Mouse (Mus musculus) C2C12 (cell line): ENCODE data around the gene Rnase9. TPM values are rescaled to one million over a fixed set of nuclear protein-coding genes. Genes with fewer than 3 reads are reported as not detected.

Source experiments
- H3K27me3 ChIP-seq: one replicate; pipeline ENCODE4 v1.6.1; 2011; ENCODE audit not compliant: control insufficient read depth, insufficient read depth, insufficient read length
- H3K36me3 ChIP-seq: one replicate; pipeline ENCODE4 v1.6.1; 2011; ENCODE audit not compliant: control insufficient read depth, insufficient read depth
- H3K4me3 ChIP-seq: one replicate; pipeline ENCODE4 v1.5.1; 2011; ENCODE audit warnings: mild to moderate bottlenecking, control low read depth; ENCODE audit not compliant: poor library complexity, insufficient read depth, severe bottlenecking
- H3K79me2 ChIP-seq: one replicate; pipeline ENCODE4 v1.6.1; 2011; ENCODE audit not compliant: control insufficient read depth, insufficient read depth
- H3K79me3 ChIP-seq: one replicate; pipeline ENCODE4 v1.6.1; 2011; ENCODE audit warnings: low read depth, control low read depth
- H3ac ChIP-seq: one replicate; pipeline ENCODE3; 2011; ENCODE audit warnings: low read depth; ENCODE audit not compliant: control insufficient read depth, insufficient read length
- CEBPB ChIP-seq: IDR thresholded peaks from one replicate; pipeline ENCODE4 v1.6.1; 2011; ENCODE audit warnings: low read depth, mild to moderate bottlenecking, control low read depth, moderate library complexity
- CTCF ChIP-seq: IDR thresholded peaks from one replicate; pipeline ENCODE4 v1.5.1; 2011; ENCODE audit not compliant: control insufficient read depth, insufficient read depth, insufficient read length
- FOSL1 ChIP-seq: IDR thresholded peaks from one replicate; pipeline ENCODE4 v1.8.0; 2011; ENCODE audit warnings: mild to moderate bottlenecking, low read length; ENCODE audit not compliant: poor library complexity, insufficient read depth, severe bottlenecking
- MAX ChIP-seq: IDR thresholded peaks from one replicate; pipeline ENCODE4 v1.6.1; 2011; ENCODE audit warnings: mild to moderate bottlenecking, control low read depth
- MYOD1 ChIP-seq: IDR thresholded peaks from one replicate; pipeline ENCODE4 v1.6.1; 2011; ENCODE audit warnings: low read depth; ENCODE audit not compliant: control insufficient read depth, insufficient read length
- MYOG ChIP-seq: IDR thresholded peaks from one replicate; pipeline ENCODE4 v1.6.1; 2011; ENCODE audit not compliant: control insufficient read depth, insufficient read length; ENCODE audit errors: extremely low read depth
- USF1 ChIP-seq: IDR thresholded peaks from one replicate; pipeline ENCODE4 v1.6.1; 2011; ENCODE audit warnings: low read depth, mild to moderate bottlenecking, control low read depth, moderate library complexity
- polyA plus RNA-seq: library from polyadenylated mRNA; unstranded; fragments of >200 nt; fragmentation: generic; extraction: Trizol; gene quantifications from one replicate; pipeline ENCODE4 v1.2.1, GENCODE M21; 2012; ENCODE audit warnings: missing spikeins

The Rnase9 gene
- polyA plus RNA-seq, 1 experiment = not detected

GRCm38 (mm10) chr14:51054243-51055237 is 12.9 kb upstream of the Rnase9 start:
- H3K79me3 ChIP-seq = no peaks in the 10 kb centered on the region
- TF ChIP-seq USF1 (no peak), CEBPB (no peak), MYOD1 (no peak), MAX (no peak), MYOG (no peak), CTCF (no peak)
- H3K27me3 ChIP-seq = no peaks in the 10 kb centered on the region
- no peak overlapping the region for H3ac ChIP-seq
- H3K36me3 ChIP-seq = no peaks in the 10 kb centered on the region
- H3K4me3 ChIP-seq = no peak overlapping the region
- no peaks in the 10 kb centered on the region for H3K79me2 ChIP-seq

DNA sequence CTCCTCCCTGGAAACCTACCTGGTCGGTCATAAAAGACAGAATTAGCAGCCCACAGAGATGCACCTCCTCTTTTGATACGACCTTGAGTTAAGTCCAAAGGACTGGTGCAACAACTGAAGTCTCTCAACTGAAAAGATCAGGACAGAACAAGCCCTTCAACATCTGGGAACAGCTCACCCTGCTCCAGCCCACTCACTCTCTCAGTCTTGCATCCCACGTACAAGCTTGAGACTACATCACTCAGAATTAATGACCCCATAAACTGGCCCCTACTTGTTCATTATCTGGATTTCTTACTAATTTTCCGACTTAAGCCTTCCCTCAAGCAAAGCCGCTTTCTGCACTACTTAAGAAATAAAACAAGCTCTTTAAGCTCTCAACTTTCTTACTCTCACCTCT is 11.5 kb upstream of the Rnase9 start:
- Histone ChIP-seq H3ac (no peak overlapping the region), H3K79me2 (no peaks in the 10 kb centered on the region), H3K4me3 (no peak overlapping the region), H3K79me3 (no peaks in the 10 kb centered on the region), H3K36me3 (no peaks in the 10 kb centered on the region), H3K27me3 (no peaks in the 10 kb centered on the region)
- no peak for TF ChIP-seq MYOG
- TF ChIP-seq CEBPB = no peak
- TF ChIP-seq MAX = no peak
- TF ChIP-seq USF1 = no peak
- no peak for TF ChIP-seq CTCF
- no peak for TF ChIP-seq FOSL1
- TF ChIP-seq MYOD1 = no peak

GRCm38 (mm10) chr14:51051941-51052340 is 10.3 kb upstream of the Rnase9 start:
- Histone ChIP-seq H3K79me2 (no peaks in the 10 kb centered on the region), H3K36me3 (no peaks in the 10 kb centered on the region), H3K79me3 (no peaks in the 10 kb centered on the region), H3K27me3 (no peaks in the 10 kb centered on the region), H3ac (no peak overlapping the region), H3K4me3 (no peak overlapping the region)
- TF ChIP-seq CTCF (no peak), MAX (no peak), USF1 (no peak), MYOD1 (no peak), CEBPB (no peak), MYOG (no peak), FOSL1 (no peak)

DNA sequence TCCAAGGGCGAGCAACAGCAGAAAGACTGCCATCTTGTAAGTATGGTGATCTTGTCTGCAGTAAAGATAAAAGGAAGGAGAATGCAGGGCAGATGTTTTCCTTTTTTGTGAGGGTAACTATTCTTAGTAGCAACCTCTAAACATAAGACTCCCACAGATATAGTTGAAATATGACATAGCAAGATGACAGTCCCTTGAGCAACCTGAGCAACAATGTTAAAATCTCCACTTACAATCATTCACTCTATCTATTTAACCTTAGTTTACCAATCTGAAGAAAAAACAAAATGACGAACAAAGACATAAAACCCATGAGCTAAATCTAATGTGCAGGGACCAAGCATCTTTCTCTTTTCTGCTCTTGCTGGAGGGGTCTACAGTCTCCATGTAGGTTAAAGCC is 8.4 kb upstream of the Rnase9 start, which contains the start of gene Rnase11:
Gene Rnase11 (minus strand): TSS at position 101 of the 400 bp plus-strand sequence.
- no peak for TF ChIP-seq USF1
- TF ChIP-seq CEBPB = no peak
- TF ChIP-seq MYOG = no peak
- no peak for TF ChIP-seq CTCF
- TF ChIP-seq FOSL1 = no peak
- no peak for TF ChIP-seq MYOD1
- no peak for TF ChIP-seq MAX
- Histone ChIP-seq H3K27me3 (no peaks in the 10 kb centered on the region), H3ac (no peak within 1 kb of the TSS), H3K79me2 (no peaks in the 10 kb centered on the region), H3K36me3 (no peaks in the 10 kb centered on the region), H3K4me3 (no peak within 1 kb of the TSS), H3K79me3 (no peaks in the 10 kb centered on the region)

DNA sequence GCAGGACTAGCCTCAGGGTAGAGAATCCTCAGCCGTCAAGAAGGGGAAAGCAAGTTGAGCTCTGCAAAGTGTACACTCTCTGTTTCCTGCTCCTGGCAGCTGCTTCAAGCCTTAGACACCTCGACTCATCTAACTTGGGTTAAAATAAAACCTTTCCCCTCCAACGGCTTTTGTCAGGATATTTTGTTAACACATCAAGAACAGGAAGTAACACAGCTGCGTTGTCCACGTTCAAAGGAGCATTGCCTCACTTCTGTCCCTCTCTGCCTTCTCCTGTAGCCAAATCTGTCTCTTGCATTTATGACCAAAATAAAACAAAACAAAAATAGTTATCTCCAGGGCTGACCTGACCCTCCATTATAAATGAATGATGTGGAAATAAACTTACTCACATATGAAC is 6.2 kb upstream of the Rnase9 start:
- Histone ChIP-seq H3K27me3 (no peaks in the 10 kb centered on the region), H3K4me3 (no peak overlapping the region), H3K79me3 (no peaks in the 10 kb centered on the region), H3K79me2 (no peaks in the 10 kb centered on the region), H3ac (no peak overlapping the region), H3K36me3 (no peaks in the 10 kb centered on the region)
- no peak for TF ChIP-seq FOSL1
- no peak for TF ChIP-seq USF1

DNA sequence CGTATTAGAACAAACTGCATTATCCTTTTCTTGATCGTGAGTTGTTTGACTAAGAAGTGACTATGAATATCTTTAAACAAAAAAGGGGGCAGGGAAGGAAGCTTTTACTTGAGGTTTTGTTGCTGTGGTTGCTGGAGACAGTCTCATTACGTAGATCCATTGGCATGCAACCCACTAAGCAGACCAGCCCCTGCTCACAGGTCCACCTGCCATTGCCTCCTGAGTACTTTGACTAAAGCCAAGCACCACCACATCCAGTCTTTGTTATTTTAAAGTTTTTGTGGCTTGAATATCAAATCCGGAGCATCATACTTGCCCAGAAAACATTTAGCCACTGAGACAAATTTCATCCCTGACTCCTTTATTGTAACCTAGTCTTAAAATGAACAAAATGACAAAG is 5.5 kb downstream of the Rnase9 start:
- Histone ChIP-seq H3K79me3 (no peaks in the 10 kb centered on the region), H3K27me3 (no peaks in the 10 kb centered on the region), H3ac (no peak overlapping the region), H3K4me3 (no peak overlapping the region), H3K36me3 (no peaks in the 10 kb centered on the region), H3K79me2 (no peaks in the 10 kb centered on the region)
- TF ChIP-seq CEBPB = no peak
- TF ChIP-seq MYOD1 = peak; percentile 86
- no peak for TF ChIP-seq FOSL1
